Mouse (Mus musculus) midbrain, embryonic 15.5 days (tissue): ENCODE data around the gene Rps19. TPM values are rescaled to one million over a fixed set of nuclear protein-coding genes. Genes with fewer than 3 reads are reported as not detected.

ENCODE experiments used
- ATAC-seq: fragments of 200-750 bp; cut with Nextera tagmentation; replicated peaks from 2 replicates; pipeline ENCODE4 v1.8.0; 2017; ENCODE audit warnings: moderate TSS enrichment
- H3K27ac ChIP-seq: fragments of 300-500 bp; sonication (generic); 2 replicates; pipeline ENCODE4 v1.5.1; 2015; ENCODE audit warnings: mild to moderate bottlenecking, inconsistent platforms
- H3K27me3 ChIP-seq: fragments of 300-500 bp; sonication (generic); replicated peaks from 2 replicates; pipeline ENCODE4 v1.6.1; 2015; ENCODE audit warnings: inconsistent platforms
- H3K36me3 ChIP-seq: fragments of 300-500 bp; sonication (generic); replicated peaks from 2 replicates; pipeline ENCODE4 v1.6.1; 2015; ENCODE audit warnings: inconsistent platforms
- H3K4me1 ChIP-seq: fragments of 300-500 bp; sonication (generic); 2 replicates; pipeline ENCODE4 v1.6.1; 2015; ENCODE audit warnings: inconsistent platforms
- H3K4me2 ChIP-seq: fragments of 300-500 bp; sonication (generic); 2 replicates; pipeline ENCODE4 v1.6.1; 2015; ENCODE audit warnings: inconsistent platforms, mild to moderate bottlenecking, moderate library complexity
- H3K4me3 ChIP-seq: fragments of 300-500 bp; sonication (generic); 2 replicates; pipeline ENCODE4 v1.5.1; 2015; ENCODE audit warnings: mild to moderate bottlenecking, inconsistent platforms
- H3K9ac ChIP-seq: fragments of 300-500 bp; sonication (generic); 2 replicates; pipeline ENCODE4 v1.6.1; 2015; ENCODE audit warnings: mild to moderate bottlenecking, inconsistent platforms
- H3K9me3 ChIP-seq: fragments of 300-500 bp; sonication (generic); 2 replicates; pipeline ENCODE4 v1.6.1; 2016; ENCODE audit warnings: inconsistent platforms
- WGBS: fragments of 180-500 bp; shearing (Covaris S2); methylation state at CpG from one replicate; pipeline ENCODE4 v1.1.7; 2015; ENCODE audit warnings: mixed read lengths; 5-methylcytosine and 5-hydroxymethylcytosine counted together
- polyA plus RNA-seq: library from polyadenylated mRNA; unstranded; fragments of >200 nt; fragmentation: Nextera tagmentation; extraction: Ambion mirVana; gene quantifications from 2 replicates; pipeline ENCODE4 v1.2.1, GENCODE M21; 2015

Gene Rps19
- polyA plus RNA-seq, 1 experiment from 2014 or later: 1,081 TPM

- WGBS: 72% methylated on average over 8 of the region's 8 CpGs
- no peaks in the 10 kb centered on the region for H3K27me3 ChIP-seq
- H3K4me1 ChIP-seq: no peaks in the 10 kb centered on the region
- no peak overlapping the region for H3K9ac ChIP-seq
- H3K4me3 ChIP-seq: no peak overlapping the region
- no peaks in the 10 kb centered on the region for H3K9me3 ChIP-seq
- no peak for ATAC-seq
- H3K27ac ChIP-seq: no peak overlapping the region
- H3K4me2 ChIP-seq: no peak overlapping the region
- no peaks in the 10 kb centered on the region for H3K36me3 ChIP-seq
Observed at GRCm38 (mm10) chr7:24896269-24896668, 12.1 kb downstream of the Rps19 start.

- H3K9me3 ChIP-seq: no peaks in the 10 kb centered on the region
- no peak within 1 kb of the TSS for H3K27ac ChIP-seq
- no peak for ATAC-seq
- no peak within 1 kb of the TSS for H3K4me2 ChIP-seq
- no peak within 1 kb of the TSS for H3K9ac ChIP-seq
- H3K36me3 ChIP-seq: no peaks in the 10 kb centered on the region
- 84% methylated on average over 12 of the region's 12 CpGs for WGBS
- H3K4me3 ChIP-seq: no peak within 1 kb of the TSS
- H3K27me3 ChIP-seq: no peaks in the 10 kb centered on the region
- H3K4me1 ChIP-seq: no peaks in the 10 kb centered on the region
Observed at GRCm38 (mm10) chr7:24897224-24897623, 13.1 kb downstream of the Rps19 start, which contains the start of gene Cd79a. TSS of gene Cd79a (plus strand) at chr7:24897381.

GRCm38 (mm10) chr7:24897959-24898358 lies 13.8 kb downstream of the Rps19 start:
- Histone ChIP-seq H3K9me3 (no peaks in the 10 kb centered on the region), H3K4me2 (no peak overlapping the region), H3K36me3 (no peaks in the 10 kb centered on the region), H3K4me1 (peaks cover 1% of the 10 kb centered on the region; the same call in 1 of the 2 replicates), H3K27ac (no peak overlapping the region), H3K4me3 (no peak overlapping the region), H3K27me3 (no peaks in the 10 kb centered on the region), H3K9ac (no peak overlapping the region)
- ATAC-seq: no peak
- 71% methylated on average over 5 of the region's 5 CpGs for WGBS

- no peak overlapping the region for H3K4me3 ChIP-seq
- no peak for ATAC-seq
Observed at GRCm38 (mm10) chr7:24901114-24901513, 16.9 kb downstream of the Rps19 start.

GRCm38 (mm10) chr7:24901842-24902241 lies 17.7 kb downstream of the Rps19 start:
- H3K27ac ChIP-seq: no peak overlapping the region
- 83% methylated on average over 1 of the region's 1 CpGs for WGBS

More at GRCm38 (mm10) chr7:24901114-24901513, 16.9 kb downstream of the Rps19 start:
- H3K9ac ChIP-seq: no peak overlapping the region
- H3K27ac ChIP-seq: no peak overlapping the region
- H3K27me3 ChIP-seq: no peaks in the 10 kb centered on the region
- H3K4me2 ChIP-seq: no peak overlapping the region
- no peaks in the 10 kb centered on the region for H3K36me3 ChIP-seq
- WGBS: 75% methylated on average over 6 of the region's 6 CpGs
- H3K4me1 ChIP-seq: peaks cover 26% of the 10 kb centered on the region
- H3K9me3 ChIP-seq: no peaks in the 10 kb centered on the region

GRCm38 (mm10) chr7:24902264-24902629 lies 18.1 kb downstream of the Rps19 start:
- no peaks in the 10 kb centered on the region for H3K27me3 ChIP-seq
- no peaks in the 10 kb centered on the region for H3K9me3 ChIP-seq
- 46% methylated on average over 2 of the region's 2 CpGs for WGBS
- H3K36me3 ChIP-seq: no peaks in the 10 kb centered on the region
- H3K27ac ChIP-seq: peak overlapping the region; percentile 27; the same call in 1 of the 2 replicates
- H3K9ac ChIP-seq: no peak overlapping the region
- ATAC-seq: no peak
- H3K4me2 ChIP-seq: no peak overlapping the region
- H3K4me1 ChIP-seq: peaks cover 35% of the 10 kb centered on the region
- peak overlapping the region; percentile 68; the same call in 1 of the 2 replicates for H3K4me3 ChIP-seq

More at GRCm38 (mm10) chr7:24901842-24902241, 17.7 kb downstream of the Rps19 start:
- Histone ChIP-seq H3K27me3 (no peaks in the 10 kb centered on the region), H3K4me2 (no peak overlapping the region), H3K4me1 (peaks cover 31% of the 10 kb centered on the region), H3K36me3 (no peaks in the 10 kb centered on the region), H3K4me3 (no peak overlapping the region), H3K9ac (no peak overlapping the region), H3K9me3 (no peaks in the 10 kb centered on the region)
- no peak for ATAC-seq

GRCm38 (mm10) chr7:24902630-24903443 lies 18.7 kb downstream of the Rps19 start, which contains the start of gene Arhgef1:
TSS of gene Arhgef1 (plus strand) at chr7:24902912.
- no peaks in the 10 kb centered on the region for H3K9me3 ChIP-seq
- WGBS: 8% methylated on average over 46 of the region's 68 CpGs
- no peaks in the 10 kb centered on the region for H3K36me3 ChIP-seq
- H3K4me3 ChIP-seq: peak within 1 kb of the TSS; percentile 68
- peak within 1 kb of the TSS; percentile 79 for H3K4me2 ChIP-seq
- ATAC-seq: no peak
- H3K4me1 ChIP-seq: peaks cover 38% of the 10 kb centered on the region
- peak within 1 kb of the TSS; percentile 71 for H3K9ac ChIP-seq
- H3K27me3 ChIP-seq: no peaks in the 10 kb centered on the region
- H3K27ac ChIP-seq: peak within 1 kb of the TSS; percentile 89

- 42% methylated on average over 10 of the region's 10 CpGs for WGBS
- H3K27ac ChIP-seq: no peak overlapping the region
- H3K9ac ChIP-seq: peak overlapping the region; percentile 71; the same call in 1 of the 2 replicates
- ATAC-seq: no peak; the same call in 1 of the 2 replicates
- H3K4me3 ChIP-seq: peak overlapping the region; percentile 68
- peak overlapping the region; percentile 79 for H3K4me2 ChIP-seq
- no peaks in the 10 kb centered on the region for H3K9me3 ChIP-seq
- peaks cover 38% of the 10 kb centered on the region for H3K4me1 ChIP-seq
- 0 out of 2 replicates have a peak, but pooled peaks cover 2% of the 10 kb centered on the region for H3K36me3 ChIP-seq
- no peaks in the 10 kb centered on the region for H3K27me3 ChIP-seq
Observed at GRCm38 (mm10) chr7:24903444-24903825, 19.3 kb downstream of the Rps19 start.

GRCm38 (mm10) chr7:24904070-24904483 lies 19.9 kb downstream of the Rps19 start:
- peaks cover 38% of the 10 kb centered on the region for H3K4me1 ChIP-seq
- H3K4me2 ChIP-seq: peak overlapping the region; percentile 79
- H3K9ac ChIP-seq: peak overlapping the region; percentile 82
- H3K4me3 ChIP-seq: peak overlapping the region; percentile 68
- H3K27ac ChIP-seq: peak overlapping the region; percentile 89
- under 1% methylated on average over 30 of the region's 30 CpGs for WGBS
- no peaks in the 10 kb centered on the region for H3K27me3 ChIP-seq
- ATAC-seq: peak; percentile 98
- H3K9me3 ChIP-seq: no peaks in the 10 kb centered on the region
- 0 out of 2 replicates have a peak, but pooled peaks cover 2% of the 10 kb centered on the region for H3K36me3 ChIP-seq

- Histone ChIP-seq H3K9me3 (no peaks in the 10 kb centered on the region), H3K27ac (peak overlapping the region; percentile 89), H3K9ac (peak overlapping the region; percentile 82), H3K27me3 (no peaks in the 10 kb centered on the region), H3K4me3 (peak overlapping the region; percentile 68), H3K4me2 (peak overlapping the region; percentile 79), H3K36me3 (0 out of 2 replicates have a peak, but pooled peaks cover 2% of the 10 kb centered on the region), H3K4me1 (peaks cover 38% of the 10 kb centered on the region)
- 17% methylated on average over 3 of the region's 3 CpGs for whole genome bisulfite sequencing
- peak; percentile 25 for ATAC-seq
Observed at GRCm38 (mm10) chr7:24904936-24905335, 20.8 kb downstream of the Rps19 start.

GRCm38 (mm10) chr7:24906551-24906950 lies 22.4 kb downstream of the Rps19 start:
- Histone ChIP-seq H3K9ac (no peak overlapping the region; the same call in 1 of the 2 replicates), H3K4me2 (no peak overlapping the region), H3K27ac (no peak overlapping the region), H3K4me3 (no peak overlapping the region), H3K27me3 (no peaks in the 10 kb centered on the region), H3K9me3 (no peaks in the 10 kb centered on the region), H3K36me3 (0 out of 2 replicates have a peak, but pooled peaks cover 2% of the 10 kb centered on the region), H3K4me1 (peaks cover 38% of the 10 kb centered on the region)
- ATAC-seq: no peak
- 42% methylated on average over 6 of the region's 6 CpGs for WGBS

GRCm38 (mm10) chr7:24907211-24907748 lies 23.1 kb downstream of the Rps19 start:
- Histone ChIP-seq H3K9me3 (no peaks in the 10 kb centered on the region), H3K36me3 (0 out of 2 replicates have a peak, but pooled peaks cover 2% of the 10 kb centered on the region)
- 45% methylated on average over 13 of the region's 13 CpGs for WGBS

More at GRCm38 (mm10) chr7:24907211-24907748, 23.1 kb downstream of the Rps19 start:
- Histone ChIP-seq H3K9ac (no peak overlapping the region), H3K4me1 (peaks cover 38% of the 10 kb centered on the region), H3K27me3 (no peaks in the 10 kb centered on the region), H3K4me3 (no peak overlapping the region), H3K27ac (no peak overlapping the region), H3K4me2 (no peak overlapping the region)
- no peak for ATAC-seq
